Mouse (Mus musculus): ENCODE data around the gene Trio. TPM values are rescaled to one million over a fixed set of nuclear protein-coding genes. Genes with fewer than 3 reads are reported as not detected.
A peak's percentile ranks its signal among the peaks of the same experiment; 100 is the strongest.
"Not testable (repeated sequence)": the region's sequence is repeated elsewhere in the genome, so short reads cannot be mapped to it uniquely, and the experiment has no call there.

The Trio gene
- polyA plus RNA-seq, 1 experiment from 2014 or later: 32.7 TPM

- Histone ChIP-seq H3K36me3 (ENCODE audit: inconsistent target) (peaks cover 89% of the 10 kb centered on the region), H3K4me3 (ENCODE audit: inconsistent target) (no peak overlapping the region), H3K79me2 (ENCODE audit: inconsistent target) (no peaks in the 10 kb centered on the region), H3K27ac (no peak overlapping the region)
- 93% methylated on average over 5 of the region's 5 CpGs for WGBS (ENCODE audit: missing documents)
Measured at GRCm38 (mm10) chr15:27744995-27745394, 280.7 kb downstream of the Trio start.

GRCm38 (mm10) chr15:27740080-27740479, 285.6 kb downstream of the Trio start:
- Histone ChIP-seq H3K27ac (no peak overlapping the region), H3K4me3 (ENCODE audit: inconsistent target) (no peak overlapping the region), H3K36me3 (ENCODE audit: inconsistent target) (peaks cover 69% of the 10 kb centered on the region), H3K79me2 (ENCODE audit: inconsistent target) (no peaks in the 10 kb centered on the region)
- WGBS (ENCODE audit: missing documents): 97% methylated on average over 7 of the region's 7 CpGs

GRCm38 (mm10) chr15:27731818-27732217, 293.8 kb downstream of the Trio start:
- no peak overlapping the region for H3K27ac ChIP-seq
- WGBS (ENCODE audit: missing documents): 92% methylated on average over 4 of the region's 4 CpGs
- H3K79me2 ChIP-seq (ENCODE audit: inconsistent target): no peaks in the 10 kb centered on the region
- H3K4me3 ChIP-seq (ENCODE audit: inconsistent target): no peak overlapping the region
- H3K36me3 ChIP-seq (ENCODE audit: inconsistent target): peaks cover 28% of the 10 kb centered on the region

- Histone ChIP-seq H3K4me3 (ENCODE audit: inconsistent target) (no peak overlapping the region), H3K36me3 (ENCODE audit: inconsistent target) (no peaks in the 10 kb centered on the region), H3K27ac (peak overlapping the region; percentile 97), H3K79me2 (ENCODE audit: inconsistent target) (no peaks in the 10 kb centered on the region)
- WGBS (ENCODE audit: missing documents): 16% methylated on average over 6 of the region's 6 CpGs
Measured at GRCm38 (mm10) chr15:27726228-27726627, 299.4 kb downstream of the Trio start.

GRCm38 (mm10) chr15:27724796-27725680, 300.6 kb downstream of the Trio start:
- Histone ChIP-seq H3K36me3 (ENCODE audit: inconsistent target) (no peaks in the 10 kb centered on the region), H3K79me2 (ENCODE audit: inconsistent target) (no peaks in the 10 kb centered on the region), H3K4me3 (ENCODE audit: inconsistent target) (no peak overlapping the region), H3K27ac (peak overlapping the region; percentile 97)
- 21% methylated on average over 9 of the region's 9 CpGs for WGBS (ENCODE audit: missing documents)

- Histone ChIP-seq H3K79me2 (ENCODE audit: inconsistent target) (no peaks in the 10 kb centered on the region), H3K4me3 (ENCODE audit: inconsistent target) (no peak overlapping the region), H3K27ac (peak overlapping the region; percentile 97), H3K36me3 (ENCODE audit: inconsistent target) (no peaks in the 10 kb centered on the region)
- WGBS (ENCODE audit: missing documents): 20% methylated on average over 6 of the region's 6 CpGs
Measured at GRCm38 (mm10) chr15:27724298-27724697, 301.4 kb downstream of the Trio start.

GRCm38 (mm10) chr15:27723746-27724145, 301.9 kb downstream of the Trio start:
- Histone ChIP-seq H3K79me2 (ENCODE audit: inconsistent target) (no peaks in the 10 kb centered on the region), H3K4me3 (ENCODE audit: inconsistent target) (no peak overlapping the region), H3K36me3 (ENCODE audit: inconsistent target) (no peaks in the 10 kb centered on the region), H3K27ac (peak overlapping the region; percentile 97)
- 72% methylated on average over 6 of the region's 6 CpGs for whole genome bisulfite sequencing (ENCODE audit: missing documents)

GRCm38 (mm10) chr15:27720297-27720696, 305.4 kb downstream of the Trio start:
- H3K4me3 ChIP-seq (ENCODE audit: inconsistent target); H3K79me2 ChIP-seq (ENCODE audit: inconsistent target); H3K27ac ChIP-seq; H3K36me3 ChIP-seq (ENCODE audit: inconsistent target): not testable (repeated sequence)
- 98% methylated on average over 6 of the region's 8 CpGs for WGBS (ENCODE audit: missing documents)

- 89% methylated on average over 7 of the region's 7 CpGs for WGBS (ENCODE audit: missing documents)
- Histone ChIP-seq H3K4me3 (ENCODE audit: inconsistent target) (no peak overlapping the region), H3K27ac (no peak overlapping the region), H3K36me3 (ENCODE audit: inconsistent target) (no peaks in the 10 kb centered on the region), H3K79me2 (ENCODE audit: inconsistent target) (no peaks in the 10 kb centered on the region)
Measured at GRCm38 (mm10) chr15:27718668-27719067, 307.0 kb downstream of the Trio start.

- Histone ChIP-seq H3K79me2 (ENCODE audit: inconsistent target) (no peaks in the 10 kb centered on the region), H3K27ac (peak overlapping the region; percentile 25), H3K4me3 (ENCODE audit: inconsistent target) (no peak overlapping the region), H3K36me3 (ENCODE audit: inconsistent target) (no peaks in the 10 kb centered on the region)
- 30% methylated on average over 3 of the region's 3 CpGs for WGBS (ENCODE audit: missing documents)
Measured at GRCm38 (mm10) chr15:27715331-27715730, 310.3 kb downstream of the Trio start.

GRCm38 (mm10) chr15:27710698-27711097, 314.9 kb downstream of the Trio start:
- WGBS (ENCODE audit: missing documents): 94% methylated on average over 7 of the region's 9 CpGs
- H3K36me3 ChIP-seq (ENCODE audit: inconsistent target): no peaks in the 10 kb centered on the region
- no peak overlapping the region for H3K4me3 ChIP-seq (ENCODE audit: inconsistent target)
- no peaks in the 10 kb centered on the region for H3K79me2 ChIP-seq (ENCODE audit: inconsistent target)
- H3K27ac ChIP-seq: no peak overlapping the region

- 9% methylated on average over 7 of the region's 7 CpGs for WGBS (ENCODE audit: missing documents)
- Histone ChIP-seq H3K36me3 (ENCODE audit: inconsistent target) (no peaks in the 10 kb centered on the region), H3K79me2 (ENCODE audit: inconsistent target) (no peaks in the 10 kb centered on the region), H3K27ac (peak overlapping the region; percentile 96), H3K4me3 (ENCODE audit: inconsistent target) (no peak overlapping the region)
Measured at GRCm38 (mm10) chr15:27708968-27709612, 316.6 kb downstream of the Trio start.

- Histone ChIP-seq H3K27ac (peak overlapping the region; percentile 96), H3K4me3 (ENCODE audit: inconsistent target) (no peak overlapping the region), H3K36me3 (ENCODE audit: inconsistent target) (no peaks in the 10 kb centered on the region), H3K79me2 (ENCODE audit: inconsistent target) (no peaks in the 10 kb centered on the region)
- WGBS (ENCODE audit: missing documents): 0% methylated on average over 1 of the region's 3 CpGs
Measured at GRCm38 (mm10) chr15:27708499-27708898, 317.1 kb downstream of the Trio start.

- Histone ChIP-seq H3K4me3 (ENCODE audit: inconsistent target) (no peak overlapping the region), H3K79me2 (ENCODE audit: inconsistent target) (no peaks in the 10 kb centered on the region), H3K36me3 (ENCODE audit: inconsistent target) (no peaks in the 10 kb centered on the region), H3K27ac (peak overlapping the region; percentile 98)
- WGBS (ENCODE audit: missing documents): 0% methylated on average over 1 of the region's 1 CpGs
Measured at GRCm38 (mm10) chr15:27702972-27703313, 322.7 kb downstream of the Trio start.
